Mouse (Mus musculus) heart, embryonic 14.5 days (tissue): Measurements from ENCODE around the gene 2310022B05Rik. TPM values are rescaled to one million over a fixed set of nuclear protein-coding genes. Genes with fewer than 3 reads are reported as not detected.

Source experiments
- ATAC-seq: fragments of 200-750 bp; cut with Nextera tagmentation; 2 replicates; pipeline ENCODE4 v1.8.0; 2017; ENCODE audit warnings: low read depth, moderate TSS enrichment; ENCODE audit not compliant: insufficient number of reproducible peaks, insufficient read depth, low FRiP score
- H3K27ac ChIP-seq, 2 experiments: fragments of 200-500 bp in 1 of 2; fragments of 300-500 bp in 1 of 2; sonication (generic) in 1 of 2; replicated peaks in 1 of 2; 2 replicates each; pipeline ENCODE4 v1.5.1; 2012 to 2014; ENCODE audit warnings: low read depth in 2 of 2, low read length in 2 of 2, control low read depth in 1 of 2, mild to moderate bottlenecking in 1 of 2, mixed read lengths in 1 of 2; ENCODE audit not compliant: control insufficient read depth in 1 of 2, insufficient read depth in 1 of 2
- H3K27me3 ChIP-seq: fragments of 300-500 bp; sonication (generic); 2 replicates; pipeline ENCODE4 v1.6.1; 2014; ENCODE audit warnings: mild to moderate bottlenecking, low read length, control low read depth; ENCODE audit not compliant: control insufficient read depth, insufficient read depth
- H3K36me3 ChIP-seq: fragments of 300-500 bp; sonication (generic); 2 replicates; pipeline ENCODE4 v1.6.1; 2014; ENCODE audit warnings: mild to moderate bottlenecking, control low read depth, low read length, mixed read lengths; ENCODE audit not compliant: control insufficient read depth, insufficient read depth
- H3K4me1 ChIP-seq, 2 experiments: fragments of 200-500 bp in 1 of 2; fragments of 300-500 bp in 1 of 2; sonication (generic) in 1 of 2; 2 replicates each; pipeline ENCODE4 v1.6.1; 2012 to 2014; ENCODE audit warnings: low read length in 2 of 2, control low read depth in 1 of 2, mixed read lengths in 1 of 2; ENCODE audit not compliant: control insufficient read depth in 2 of 2, insufficient read depth in 2 of 2
- H3K4me2 ChIP-seq: fragments of 300-500 bp; sonication (generic); 2 replicates; pipeline ENCODE4 v1.6.1; 2014; ENCODE audit warnings: mild to moderate bottlenecking, low read length
- H3K4me3 ChIP-seq, 2 experiments: fragments of 200-500 bp in 1 of 2; fragments of 300-500 bp in 1 of 2; sonication (generic) in 1 of 2; 2 replicates each; pipeline ENCODE4 v1.5.1; 2012 to 2014; ENCODE audit warnings: low read length in 2 of 2, mild to moderate bottlenecking in 2 of 2, control low read depth in 1 of 2, low read depth in 1 of 2, moderate library complexity in 1 of 2; ENCODE audit not compliant: control insufficient read depth in 1 of 2, insufficient read depth in 1 of 2
- H3K9ac ChIP-seq: fragments of 300-500 bp; sonication (generic); 2 replicates; pipeline ENCODE4 v1.6.1; 2014; ENCODE audit warnings: mild to moderate bottlenecking, low read length
- H3K9me3 ChIP-seq: fragments of 300-500 bp; sonication (generic); 2 replicates; pipeline ENCODE4 v1.6.1; 2016; ENCODE audit warnings: low read length, control low read depth; ENCODE audit not compliant: control insufficient read depth
- WGBS: fragments of 180-500 bp; shearing (Covaris S2); extraction: QIAGEN DNeasy Blood & Tissue Kit; methylation state at CpG from one replicate; pipeline ENCODE4 v1.1.7; 2014; 5-methylcytosine and 5-hydroxymethylcytosine counted together
- polyA plus RNA-seq: library from polyadenylated mRNA; unstranded; fragments of >200 nt; fragmentation: Nextera tagmentation; extraction: Ambion mirVana; gene quantifications from 2 replicates; pipeline ENCODE4 v1.2.1, GENCODE M21; 2014

2310022B05Rik gene
- polyA plus RNA-seq, 1 experiment from 2014 or later = 66.2 TPM

- 66% methylated on average over 9 of the region's 9 CpGs for WGBS
- Histone ChIP-seq H3K27me3 (no peaks in the 10 kb centered on the region), H3K27ac (no peak overlapping the region), H3K4me2 (no peak overlapping the region), H3K9me3 (no peaks in the 10 kb centered on the region), H3K36me3 (no peaks in the 10 kb centered on the region), H3K4me3 (no peak overlapping the region), H3K4me1 (no peaks in the 10 kb centered on the region; a peak in 1 of 4 replicates), H3K9ac (no peak overlapping the region)
- ATAC-seq = no peak
Measured at GRCm38 (mm10) chr8:124608972-124609353, 54.2 kb downstream of the 2310022B05Rik start.

- Histone ChIP-seq H3K27me3 (no peaks in the 10 kb centered on the region), H3K36me3 (no peaks in the 10 kb centered on the region), H3K9me3 (no peaks in the 10 kb centered on the region), H3K27ac (no peak overlapping the region), H3K9ac (no peak overlapping the region), H3K4me2 (no peak overlapping the region), H3K4me3 (no peak overlapping the region), H3K4me1 (no peaks in the 10 kb centered on the region; a peak in 1 of 4 replicates)
- no peak for ATAC-seq
- WGBS = 65% methylated on average over 13 of the region's 13 CpGs
Measured at GRCm38 (mm10) chr8:124608239-124608971, 54.8 kb downstream of the 2310022B05Rik start.

GRCm38 (mm10) chr8:124604066-124604465 lies 59.1 kb downstream of the 2310022B05Rik start:
- Histone ChIP-seq H3K27ac (no peak overlapping the region), H3K9me3 (no peaks in the 10 kb centered on the region), H3K4me2 (no peak overlapping the region), H3K4me3 (no peak overlapping the region), H3K4me1 (no peaks in the 10 kb centered on the region; a peak in 1 of 4 replicates), H3K9ac (no peak overlapping the region), H3K27me3 (no peaks in the 10 kb centered on the region), H3K36me3 (no peaks in the 10 kb centered on the region)
- no peak for ATAC-seq
- 65% methylated on average over 5 of the region's 5 CpGs for WGBS

- no peaks in the 10 kb centered on the region for H3K36me3 ChIP-seq
- no peak overlapping the region for H3K4me2 ChIP-seq
- no peak overlapping the region for H3K4me3 ChIP-seq
- H3K9me3 ChIP-seq = no peaks in the 10 kb centered on the region
- no peaks in the 10 kb centered on the region for H3K27me3 ChIP-seq
- ATAC-seq = no peak
- peaks cover 9 to 14% of the 10 kb centered on the region in 2 experiments for H3K4me1 ChIP-seq
- 70% methylated on average over 4 of the region's 4 CpGs for WGBS
- H3K27ac ChIP-seq = no peak overlapping the region
- no peak overlapping the region for H3K9ac ChIP-seq
Measured at GRCm38 (mm10) chr8:124589393-124589792, 73.8 kb downstream of the 2310022B05Rik start.

GRCm38 (mm10) chr8:124586556-124586955 lies 76.6 kb downstream of the 2310022B05Rik start:
- Histone ChIP-seq H3K4me3 (no peak overlapping the region), H3K27ac (no peak overlapping the region), H3K4me2 (no peak overlapping the region), H3K27me3 (no peaks in the 10 kb centered on the region), H3K4me1 (peaks cover 9 to 14% of the 10 kb centered on the region in 2 experiments), H3K9ac (no peak overlapping the region), H3K9me3 (no peaks in the 10 kb centered on the region), H3K36me3 (no peaks in the 10 kb centered on the region)
- no peak for ATAC-seq
- 86% methylated on average over 2 of the region's 2 CpGs for WGBS

Other genes with a start within 250 kb of the 2310022B05Rik start
- 2.3 and 3.4 TPM in 2 replicates for gene Pgbd5, start 223.7 kb downstream of the 2310022B05Rik start, polyA plus RNA-seq
- gene Cog2, start 142.6 kb downstream of the 2310022B05Rik start, polyA plus RNA-seq = 22.6 and 23.8 TPM in 2 replicates
- 1.1 and 1.3 TPM in 2 replicates for gene Agt, start 93.7 kb downstream of the 2310022B05Rik start, polyA plus RNA-seq
- 0.14 and 0.22 TPM in 2 replicates for gene Capn9, start 87.3 kb downstream of the 2310022B05Rik start, polyA plus RNA-seq
- 30.5 and 34.1 TPM in 2 replicates for gene Ttc13, start 58.6 kb upstream of the 2310022B05Rik start, polyA plus RNA-seq
- gene Arv1, start 58.8 kb upstream of the 2310022B05Rik start, polyA plus RNA-seq = 14.0 and 17.3 TPM in 2 replicates
- 1.2 and 1.7 TPM in 2 replicates for gene Fam89a, start 88.5 kb upstream of the 2310022B05Rik start, polyA plus RNA-seq
- 0.16 and 0.22 TPM in 2 replicates for gene Trim67, start 129.7 kb upstream of the 2310022B05Rik start, polyA plus RNA-seq
- 115 and 117 TPM in 2 replicates for gene Gnpat, start 199.7 kb upstream of the 2310022B05Rik start, polyA plus RNA-seq
- gene 2810004N23Rik, start 199.8 kb upstream of the 2310022B05Rik start, polyA plus RNA-seq = 41.9 and 43.8 TPM in 2 replicates
- 5.8 and 6.5 TPM in 2 replicates for gene Exoc8, start 234.3 kb upstream of the 2310022B05Rik start, polyA plus RNA-seq
- gene Sprtn, start 234.5 kb upstream of the 2310022B05Rik start, polyA plus RNA-seq = 6.5 and 6.8 TPM in 2 replicates